Mouse (Mus musculus) midbrain, embryonic 14.5 days (tissue): ENCODE results near the gene Vmn1r210. TPM values are rescaled to one million over a fixed set of nuclear protein-coding genes. Genes with fewer than 3 reads are reported as not detected.
"Not testable (repeated sequence)": the region's sequence is repeated elsewhere in the genome, so short reads cannot be mapped to it uniquely, and the experiment has no call there.

Experiments
- ATAC-seq: fragments of 200-750 bp; cut with Nextera tagmentation; 2 replicates; pipeline ENCODE4 v1.8.0; 2017; ENCODE audit warnings: moderate number of reproducible peaks, moderate library complexity; ENCODE audit not compliant: low FRiP score, low TSS enrichment
- DNase-seq: peaks from one replicate; pipeline ENCODE4 v3.0.0-alpha.2; 2015
- H3K27ac ChIP-seq: fragments of 300-500 bp; sonication (generic); replicated peaks from 2 replicates; pipeline ENCODE4 v1.5.1; 2014; ENCODE audit warnings: mild to moderate bottlenecking, low read depth, low read length, moderate library complexity
- H3K27me3 ChIP-seq: fragments of 300-500 bp; sonication (generic); 2 replicates; pipeline ENCODE4 v1.6.1; 2014; ENCODE audit warnings: low read length, control low read depth, mixed read lengths; ENCODE audit not compliant: control insufficient read depth, insufficient read depth
- H3K36me3 ChIP-seq: fragments of 300-500 bp; sonication (generic); 2 replicates; pipeline ENCODE4 v1.6.1; 2014; ENCODE audit warnings: low read length, control low read depth; ENCODE audit not compliant: control insufficient read depth, insufficient read depth
- H3K4me1 ChIP-seq: fragments of 300-500 bp; sonication (generic); 2 replicates; pipeline ENCODE4 v1.6.1; 2014; ENCODE audit warnings: mild to moderate bottlenecking, antibody characterized with exemption, low read length, control low read depth; ENCODE audit not compliant: control insufficient read depth, insufficient read depth
- H3K4me2 ChIP-seq: fragments of 300-500 bp; sonication (generic); 2 replicates; pipeline ENCODE4 v1.6.1; 2014; ENCODE audit warnings: mild to moderate bottlenecking, low read length, moderate library complexity
- H3K4me3 ChIP-seq: fragments of 300-500 bp; sonication (generic); replicated peaks from 2 replicates; pipeline ENCODE4 v1.5.1; 2014; ENCODE audit warnings: low read depth, low read length
- H3K9ac ChIP-seq: fragments of 300-500 bp; sonication (generic); replicated peaks from 2 replicates; pipeline ENCODE4 v1.6.1; 2014; ENCODE audit warnings: mild to moderate bottlenecking, low read length, moderate library complexity
- H3K9me3 ChIP-seq: fragments of 300-500 bp; sonication (generic); 2 replicates; pipeline ENCODE4 v1.6.1; 2016; ENCODE audit warnings: low read length, control low read depth, mixed read lengths; ENCODE audit not compliant: control insufficient read depth
- WGBS: fragments of 180-500 bp; shearing (Covaris S2); extraction: QIAGEN DNeasy Blood & Tissue Kit; methylation state at CpG from one replicate; pipeline ENCODE4 v1.1.7; 2014; 5-methylcytosine and 5-hydroxymethylcytosine counted together
- polyA plus RNA-seq: library from polyadenylated mRNA; unstranded; fragments of >200 nt; fragmentation: Nextera tagmentation; extraction: Ambion mirVana; gene quantifications from 2 replicates; pipeline ENCODE4 v1.2.1, GENCODE M21; 2014

Vmn1r210 gene
- polyA plus RNA-seq, 1 experiment from 2014 or later, result not detected

GRCm38 (mm10) chr13:22788096-22788495 lies 43.1 kb downstream of the Vmn1r210 start:
- H3K4me1 ChIP-seq, H3K27me3 ChIP-seq, H3K4me3 ChIP-seq, H3K27ac ChIP-seq, H3K4me2 ChIP-seq, H3K36me3 ChIP-seq, H3K9me3 ChIP-seq, H3K9ac ChIP-seq, ATAC-seq, DNase-seq: not testable (repeated sequence)
- 78% methylated on average over 3 of the region's 3 CpGs for WGBS

DNA sequence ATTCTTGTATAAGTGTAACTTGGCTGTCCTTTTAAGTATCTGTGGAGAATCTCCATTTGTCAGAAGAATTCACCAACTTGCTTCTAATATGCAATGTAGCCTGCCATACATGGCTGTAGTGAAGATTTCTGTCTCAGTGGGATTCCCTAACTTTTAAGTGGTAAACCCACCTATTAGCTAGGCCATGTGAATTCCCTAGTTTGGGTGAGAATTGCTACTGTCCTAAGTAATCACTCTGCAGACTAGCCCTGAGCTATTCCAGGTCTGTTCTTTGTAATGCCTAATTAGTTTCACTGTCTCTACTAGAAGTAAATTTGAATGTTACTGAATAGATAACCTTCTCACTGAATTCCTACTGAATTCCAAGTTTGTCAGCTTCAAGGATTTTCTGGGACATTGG lies 47.0 kb downstream of the Vmn1r210 start:
- H3K27me3 ChIP-seq, ATAC-seq, H3K9me3 ChIP-seq, H3K27ac ChIP-seq, H3K4me2 ChIP-seq, DNase-seq, H3K36me3 ChIP-seq, H3K4me1 ChIP-seq, H3K9ac ChIP-seq, H3K4me3 ChIP-seq: not testable (repeated sequence)

GRCm38 (mm10) chr13:22777300-22777699 lies 53.8 kb downstream of the Vmn1r210 start, which contains the start of gene Vmn1r208:
Gene Vmn1r208 (minus strand): TSS chr13:22777400.
- H3K4me2 ChIP-seq, H3K36me3 ChIP-seq, H3K9ac ChIP-seq, H3K9me3 ChIP-seq, DNase-seq, H3K4me1 ChIP-seq, H3K27me3 ChIP-seq, ATAC-seq, H3K4me3 ChIP-seq, H3K27ac ChIP-seq: not testable (repeated sequence)
- no CpG with 5 or more reads among the region's 7 CpGs for WGBS

Other genes starting within 250 kb of the Vmn1r210 start
- gene Vmn1r205, start 238.3 kb downstream of the Vmn1r210 start, polyA plus RNA-seq, result not detected in 2 replicates
- gene Vmn1r206, start 207.1 kb downstream of the Vmn1r210 start, polyA plus RNA-seq, result not detected in 2 replicates
- gene Vmn1r207-ps, start 101.7 kb downstream of the Vmn1r210 start, polyA plus RNA-seq, result not detected in 2 replicates
- gene Vmn1r208, start 53.9 kb downstream of the Vmn1r210 start, polyA plus RNA-seq, result not detected in 2 replicates
- not detected in 2 replicates for gene Vmn1r209, start 21.7 kb downstream of the Vmn1r210 start, polyA plus RNA-seq
- not detected in 2 replicates for gene Vmn1r211, start 26.2 kb upstream of the Vmn1r210 start, polyA plus RNA-seq
- gene Vmn1r212, start 52.9 kb upstream of the Vmn1r210 start, polyA plus RNA-seq, result not detected in 2 replicates
- not detected in 2 replicates for gene Vmn1r213, start 176.3 kb upstream of the Vmn1r210 start, polyA plus RNA-seq
- not detected in 2 replicates for gene Vmn1r214, start 199.1 kb upstream of the Vmn1r210 start, polyA plus RNA-seq
- gene Vmn1r215, start 236.7 kb upstream of the Vmn1r210 start, polyA plus RNA-seq, result not detected in 2 replicates